Mouse (Mus musculus): ENCODE results near the gene Cacng3.

The Cacng3 gene

GRCm38 (mm10) chr7:122718540-122718939 lies 48.2 kb downstream of the Cacng3 start:
- no peak for DNase-seq (ENCODE audit: low read depth)

- DNase-seq (ENCODE audit: low read depth), result peak; percentile 1
These were observed 53.1 kb downstream of the Cacng3 start for GRCm38 (mm10) chr7:122723358-122723876.

- DNase-seq (ENCODE audit: low read depth), result no peak
These were observed 56.1 kb downstream of the Cacng3 start for GRCm38 (mm10) chr7:122726376-122726775.

- no peak for DNase-seq (ENCODE audit: low read depth)
These were observed 57.9 kb downstream of the Cacng3 start for GRCm38 (mm10) chr7:122728186-122728585.

- DNase-seq (ENCODE audit: low read depth), result no peak
These were observed 58.6 kb downstream of the Cacng3 start for GRCm38 (mm10) chr7:122728846-122729245.

- no peak for DNase-seq (ENCODE audit: low read depth)
These were observed 65.0 kb downstream of the Cacng3 start for GRCm38 (mm10) chr7:122735323-122735722.

GRCm38 (mm10) chr7:122738541-122738940 lies 68.2 kb downstream of the Cacng3 start:
- no peak for DNase-seq (ENCODE audit: low read depth)

- DNase-seq (ENCODE audit: low read depth), result no peak
These were observed 70.4 kb downstream of the Cacng3 start for GRCm38 (mm10) chr7:122740663-122741062.

GRCm38 (mm10) chr7:122755920-122756603 lies 85.8 kb downstream of the Cacng3 start:
- DNase-seq (ENCODE audit: low read depth), result no peak

GRCm38 (mm10) chr7:122758645-122759044 lies 88.4 kb downstream of the Cacng3 start:
- DNase-seq (ENCODE audit: low read depth), result no peak

- no peak for DNase-seq (ENCODE audit: low read depth)
These were observed 94.2 kb downstream of the Cacng3 start for GRCm38 (mm10) chr7:122764506-122764905.

- no peak for DNase-seq (ENCODE audit: low read depth)
These were observed 98.2 kb downstream of the Cacng3 start for GRCm38 (mm10) chr7:122768292-122769020.

GRCm38 (mm10) chr7:122779601-122780000 lies 109.3 kb downstream of the Cacng3 start:
- no peak for DNase-seq (ENCODE audit: low read depth)

GRCm38 (mm10) chr7:122789929-122790328 lies 119.6 kb downstream of the Cacng3 start:
- DNase-seq (ENCODE audit: low read depth), result no peak

- DNase-seq (ENCODE audit: low read depth), result no peak
These were observed 123.5 kb downstream of the Cacng3 start for GRCm38 (mm10) chr7:122793655-122794346.

GRCm38 (mm10) chr7:122795140-122795539 lies 124.8 kb downstream of the Cacng3 start:
- no peak for DNase-seq (ENCODE audit: low read depth)

GRCm38 (mm10) chr7:122800821-122801220 lies 130.5 kb downstream of the Cacng3 start:
- DNase-seq (ENCODE audit: low read depth), result no peak

GRCm38 (mm10) chr7:122803839-122804496 lies 133.7 kb downstream of the Cacng3 start:
- no peak for DNase-seq (ENCODE audit: low read depth)

- DNase-seq (ENCODE audit: low read depth), result no peak
These were observed 136.2 kb downstream of the Cacng3 start for GRCm38 (mm10) chr7:122806531-122806930.

- DNase-seq (ENCODE audit: low read depth), result no peak
These were observed 143.4 kb downstream of the Cacng3 start for GRCm38 (mm10) chr7:122813724-122814123.

- DNase-seq (ENCODE audit: low read depth), result no peak
These were observed 147.3 kb downstream of the Cacng3 start for GRCm38 (mm10) chr7:122817565-122817964.
